In the genomic region with DNA sequence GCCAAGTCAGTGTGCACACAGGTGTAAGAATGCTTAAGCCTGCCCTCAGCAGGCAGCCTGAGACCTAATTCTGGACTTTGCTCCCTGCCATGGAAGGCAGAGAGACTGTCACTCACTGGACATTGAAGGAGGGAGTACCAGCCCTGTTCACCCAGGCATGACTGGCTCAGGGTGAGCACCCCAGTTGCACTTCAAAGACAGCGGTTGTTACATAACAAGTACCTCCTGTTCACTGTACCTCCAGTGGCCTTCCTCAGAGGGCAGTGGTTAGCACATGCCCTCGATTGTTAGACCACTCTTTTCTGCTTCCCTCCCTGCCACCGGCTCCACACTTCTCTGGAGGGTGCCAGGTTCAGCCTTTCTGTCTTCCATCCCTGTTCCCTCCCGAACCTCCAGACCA, we compare ENCODE assay signal across 10 mouse cellular contexts.
DNase-seq lines count a peak whose midpoint lies in the region; ATAC-seq and TF ChIP-seq lines count a peak whose summit lies in the region.
"Had no signal": no experiment of that assay in that cellular context is flagged by ENCODE, and none has a peak within 500 bp of the region (broad histone marks: within the 10 kb centered on the region; RNA-seq: fewer than 3 reads in every experiment).

No protein-coding gene starts in this region.

- WGBS in forebrain, embryonic 10.5 days: 80% methylated on average over 4 of the region's 4 CpGs
- WGBS in forebrain, embryonic 12.5 days: 69% methylated on average over 4 of the region's 4 CpGs
- WGBS in lung, embryonic 16.5 days: 75% methylated on average over 4 of the region's 4 CpGs
- WGBS in kidney, adult 2 months: 46% methylated on average over 4 of the region's 4 CpGs

- peak overlapping the region; percentile 30; the same call in 1 of the 2 replicates for H3K27ac ChIP-seq in forebrain, embryonic 10.5 days
- no peak overlapping the region for H3K27ac ChIP-seq in forebrain, embryonic 12.5 days
- H3K27ac ChIP-seq in lung, embryonic 16.5 days (ENCODE audit: low read length): peak overlapping the region; percentile 86; the same call in 1 of the 2 replicates
- no peak overlapping the region for H3K27ac ChIP-seq in kidney, adult 2 months (ENCODE audit: insufficient read depth, low read depth, low read length)

- H3K4me3 ChIP-seq in forebrain, embryonic 10.5 days: no peak overlapping the region
- H3K4me3 ChIP-seq in forebrain, embryonic 12.5 days (replicated peaks): no peak overlapping the region
- H3K4me3 ChIP-seq in lung, embryonic 16.5 days (ENCODE audit: low read length): no peak overlapping the region
- no peak overlapping the region for H3K4me3 ChIP-seq in kidney, adult 2 months (ENCODE audit: insufficient read depth, low read depth, low read length)
- H3K4me3 ChIP-seq: megakaryocyte, embryonic 14.5 days had no signal

- no peak for TF ChIP-seq CTCF in kidney, adult 2 months (conservative IDR thresholded peaks at IDR 0.05; ENCODE audit: insufficient read depth, insufficient read length, low read depth, low read length)

- H3K9ac ChIP-seq in forebrain, embryonic 12.5 days: no peak overlapping the region
- H3K9ac ChIP-seq in lung, embryonic 16.5 days (ENCODE audit: low read length): peak overlapping the region; percentile 31; the same call in 1 of the 2 replicates

- no peak overlapping the region for H3K4me2 ChIP-seq in forebrain, embryonic 12.5 days
- peak overlapping the region; percentile 29; the same call in 1 of the 2 replicates for H3K4me2 ChIP-seq in lung, embryonic 16.5 days (ENCODE audit: low read depth, low read length)

- peaks cover 34% of the 10 kb centered on the region for H3K36me3 ChIP-seq in forebrain, embryonic 10.5 days (replicated peaks)
- H3K36me3 ChIP-seq in forebrain, embryonic 12.5 days (replicated peaks): 0 out of 2 replicates have a peak, but pooled peaks cover 4% of the 10 kb centered on the region
- H3K36me3 ChIP-seq in lung, embryonic 16.5 days (ENCODE audit: control insufficient read depth, insufficient read depth, low read length): no peaks in the 10 kb centered on the region
- H3K36me3 ChIP-seq in kidney, adult 2 months (ENCODE audit: control insufficient read depth, insufficient read depth, low read length): no peaks in the 10 kb centered on the region

- H3K27me3 ChIP-seq in forebrain, embryonic 10.5 days (ENCODE audit: poor library complexity, severe bottlenecking): no peaks in the 10 kb centered on the region
- H3K27me3 ChIP-seq in forebrain, embryonic 12.5 days: no peaks in the 10 kb centered on the region
- no peaks in the 10 kb centered on the region for H3K27me3 ChIP-seq in lung, embryonic 16.5 days (ENCODE audit: control insufficient read depth, insufficient read depth, low read depth, low read length)
- H3K27me3 ChIP-seq in kidney, adult 2 months (replicated peaks; ENCODE audit: control insufficient read depth, insufficient read depth, low read length): no peaks in the 10 kb centered on the region

- H3K4me1 ChIP-seq in forebrain, embryonic 10.5 days: peaks cover 43% of the 10 kb centered on the region
- H3K4me1 ChIP-seq in forebrain, embryonic 12.5 days: peaks cover 40% of the 10 kb centered on the region
- H3K4me1 ChIP-seq in lung, embryonic 16.5 days (replicated peaks; ENCODE audit: control insufficient read depth, insufficient read depth, low read length): peaks cover 15% of the 10 kb centered on the region
- H3K4me1 ChIP-seq in kidney, adult 2 months (ENCODE audit: control insufficient read depth, insufficient read depth, low read length): peaks cover 4% of the 10 kb centered on the region; the same call in 1 of the 2 replicates

- no peak for TF ChIP-seq POLR2A in kidney, adult 2 months (IDR thresholded peaks at IDR 0.05; ENCODE audit: low read depth, low read length)

- DNase-seq in forebrain, embryonic 10.5 days (ENCODE audit: extremely low spot score, low spot score): no peak
- DNase-seq in lung, postnatal 36 days: no peak
- DNase-seq in kidney, adult 2 months: peak; percentile 90
- DNase-seq in layer of hippocampus, adult 9-11 months: no peak
- no peak for DNase-seq in thymus, postnatal 4 days

- ATAC-seq in forebrain, embryonic 12.5 days (ENCODE audit: low FRiP score): no peak
- no peak for ATAC-seq in lung, embryonic 16.5 days (ENCODE audit: low read depth)
- ATAC-seq in neutrophil, adult 5-6 weeks (ENCODE audit: extremely low read depth, insufficient number of reproducible peaks, low FRiP score, poor library complexity, severe bottlenecking): peak; percentile 9; the same call in 1 of the 2 replicates
- ATAC-seq: CD4-positive, CD25-positive, alpha-beta regulatory T cell, adult 4 months had no signal

- H3K9me3 ChIP-seq in forebrain, embryonic 10.5 days: no peaks in the 10 kb centered on the region
- H3K9me3 ChIP-seq in forebrain, embryonic 12.5 days: no peaks in the 10 kb centered on the region
- no peaks in the 10 kb centered on the region for H3K9me3 ChIP-seq in lung, embryonic 16.5 days (ENCODE audit: control insufficient read depth, low read length)
- H3K9me3 ChIP-seq: megakaryocyte, embryonic 14.5 days had no signal

Comparison
In these comparisons a context has a peak if more than half of its experiments do, and no peak if none do; other contexts are left out.
1. H3K27ac ChIP-seq: peak in forebrain, embryonic 10.5 days (single experiment) and lung, embryonic 16.5 days (single experiment); none in forebrain, embryonic 12.5 days (single experiment) and kidney, adult 2 months (single experiment).